Mouse (Mus musculus) cerebellum, adult 9-11 months (tissue): ENCODE measurements around the gene Gdpd5.
"Not testable (repeated sequence)": the region's sequence is repeated elsewhere in the genome, so short reads cannot be mapped to it uniquely, and the experiment has no call there.

ENCODE experiments used
- DNase-seq: peaks from one replicate; pipeline ENCODE4 v3.0.0; 2022

Gene Gdpd5

GRCm38 (mm10) chr7:99374325-99374724 is 6.9 kb upstream of the Gdpd5 start:
- not testable (repeated sequence) for DNase-seq

- DNase-seq, result peak; percentile 63
Observed at GRCm38 (mm10) chr7:99375455-99375854, 5.8 kb upstream of the Gdpd5 start.

- DNase-seq, result peak; percentile 42
Observed at GRCm38 (mm10) chr7:99378870-99379269, 2.3 kb upstream of the Gdpd5 start.

DNA sequence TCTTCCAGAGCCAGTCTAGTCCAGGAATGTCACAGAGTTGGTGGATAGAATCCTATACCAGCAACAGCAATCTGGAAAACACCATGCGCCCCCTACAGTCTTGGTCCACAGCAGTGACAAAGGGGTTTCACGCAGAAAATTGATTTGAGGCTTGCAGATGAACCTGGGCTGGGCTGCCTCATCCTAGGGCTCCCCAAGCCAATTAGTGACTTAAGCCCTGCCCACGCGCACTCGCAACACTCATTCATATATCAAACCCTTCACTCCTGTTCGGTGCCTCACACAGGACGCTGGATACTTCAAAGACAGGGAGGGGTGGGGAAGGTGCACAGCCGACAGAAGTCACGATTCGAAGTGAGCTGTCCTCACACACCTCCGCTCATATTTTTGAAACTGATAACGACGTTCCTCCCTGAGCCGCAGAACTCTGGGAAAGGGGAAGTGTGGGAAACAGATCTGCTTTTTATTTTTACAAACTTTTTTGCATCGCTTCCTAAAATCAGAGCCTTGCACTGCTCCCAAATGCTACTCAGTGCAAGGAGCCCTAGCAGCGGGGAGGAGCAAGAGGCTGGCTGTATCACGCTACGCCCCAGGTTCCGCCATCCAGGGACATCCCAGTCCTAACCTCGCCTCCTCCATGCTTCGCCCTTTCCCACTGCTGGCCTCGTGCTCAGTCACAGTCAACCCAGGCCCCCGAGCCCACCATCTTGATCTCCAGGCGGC is 562 bp upstream of the Gdpd5 start:
- peak; percentile 65 for DNase-seq

DNA sequence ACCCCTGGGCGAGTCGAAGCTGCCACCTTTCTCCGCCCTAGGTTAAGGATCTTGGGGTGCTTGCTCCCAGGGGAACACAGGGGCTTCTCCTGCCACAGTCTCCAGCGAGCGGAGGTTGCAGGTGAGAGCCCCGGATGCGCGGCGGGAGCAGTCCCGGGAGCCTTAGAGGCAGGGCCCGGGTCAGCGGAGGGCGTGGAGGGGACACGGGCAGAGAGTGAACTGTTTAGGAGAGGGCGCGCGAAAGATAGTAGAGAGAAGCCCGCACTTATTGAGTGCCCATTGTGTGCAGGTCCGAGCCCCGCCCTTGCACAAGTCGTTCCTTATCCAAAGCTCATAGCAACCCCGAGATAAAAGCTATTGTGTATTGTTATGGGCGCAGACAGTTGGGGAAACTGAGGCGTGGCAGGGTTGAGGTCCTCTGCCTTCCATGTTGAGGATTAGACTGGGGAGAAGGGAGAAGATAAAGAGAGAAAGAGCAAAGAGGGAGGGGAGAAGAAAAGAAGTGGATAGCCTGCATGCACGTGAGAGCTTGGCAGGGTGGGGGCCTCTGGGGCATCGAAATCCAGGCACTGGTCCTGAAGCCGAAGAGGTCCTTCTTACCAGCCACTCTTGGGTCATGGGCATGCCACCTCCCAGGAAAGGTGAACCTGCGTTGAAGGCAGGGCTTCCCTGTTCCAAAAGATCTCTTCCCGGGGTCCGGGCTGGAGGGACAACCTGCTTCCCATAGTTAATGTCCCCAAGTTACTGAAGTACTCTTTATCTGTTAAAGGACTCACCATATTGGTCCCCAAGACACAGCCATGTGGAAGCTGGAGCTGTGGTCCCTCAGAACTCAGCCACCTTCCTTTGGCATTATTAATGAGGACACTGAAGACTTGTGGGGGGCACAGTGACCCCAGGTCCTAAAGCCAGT is 1.1 kb downstream of the Gdpd5 start:
- DNase-seq, result peak; percentile 57

DNA sequence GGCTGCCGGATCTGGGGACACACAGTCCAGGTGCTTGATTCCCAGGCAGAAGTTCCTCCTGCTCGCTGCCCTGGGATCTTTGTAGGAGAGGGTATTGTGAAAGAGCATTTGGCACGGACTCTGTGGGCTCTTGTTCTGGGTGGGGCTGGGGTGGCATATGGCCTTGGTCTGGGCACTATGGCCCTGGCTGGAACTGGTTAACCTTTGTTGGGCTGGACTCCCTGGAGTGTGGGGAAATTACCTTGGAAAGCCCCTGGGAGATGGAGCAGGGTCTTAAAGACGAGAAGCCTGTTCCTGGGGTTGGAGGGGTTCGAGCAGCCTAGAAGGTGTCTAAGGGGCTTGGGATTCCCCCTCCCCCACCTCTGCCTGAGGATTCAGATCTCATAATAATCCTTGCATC is 2.0 kb downstream of the Gdpd5 start:
- DNase-seq, result peak; percentile 68

DNA sequence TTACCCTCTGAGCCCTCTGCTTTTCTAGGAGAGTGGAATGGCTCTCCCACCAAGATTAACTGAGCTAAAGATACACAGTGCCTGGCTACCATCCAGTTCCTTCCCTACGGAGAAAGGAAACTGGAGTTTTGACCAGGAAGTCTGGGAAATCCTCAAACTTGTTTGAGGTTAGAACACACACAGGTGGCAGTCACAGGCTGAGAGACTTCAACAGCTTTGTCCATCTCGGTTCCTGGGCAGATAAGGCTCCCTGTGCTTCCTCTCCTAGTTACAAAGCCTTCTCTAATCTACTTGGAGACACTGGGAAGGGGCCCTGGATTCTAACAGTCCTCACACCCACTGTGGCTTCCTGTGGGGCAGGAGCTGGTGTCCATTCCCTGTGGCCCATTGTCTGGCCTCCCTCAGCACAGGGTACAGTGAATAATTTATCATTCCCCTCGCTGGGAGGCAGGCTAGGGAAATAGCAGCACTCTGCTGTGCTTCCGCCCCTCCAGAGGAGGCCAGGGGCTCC is 2.9 kb downstream of the Gdpd5 start:
- peak; percentile 39 for DNase-seq

- DNase-seq, result peak; percentile 84
Observed at GRCm38 (mm10) chr7:99386030-99386429, 4.8 kb downstream of the Gdpd5 start.

- DNase-seq, result peak; percentile 64
Observed at GRCm38 (mm10) chr7:99386811-99387210, 5.6 kb downstream of the Gdpd5 start.

GRCm38 (mm10) chr7:99387356-99387755 is 6.1 kb downstream of the Gdpd5 start:
- peak; percentile 84 for DNase-seq

DNA sequence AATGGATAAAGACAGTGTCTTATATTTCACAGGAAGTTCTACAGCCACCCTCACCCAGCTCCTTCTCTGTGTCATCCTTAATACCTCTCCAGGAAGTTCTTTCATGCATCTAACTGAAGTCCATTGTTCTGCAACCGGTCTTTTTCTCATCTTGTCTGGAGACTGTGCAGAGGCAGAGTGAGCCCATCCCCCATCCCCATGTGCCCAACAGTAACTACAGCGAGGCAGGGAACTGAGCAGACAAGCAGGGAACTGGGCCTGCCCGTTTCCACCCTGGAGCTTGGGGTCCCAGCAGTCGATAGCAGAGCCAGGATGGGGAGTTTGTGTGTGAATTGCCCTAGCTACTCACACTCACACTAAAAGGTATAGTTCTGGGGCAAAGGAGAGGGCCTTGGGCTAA is 9.3 kb downstream of the Gdpd5 start:
- DNase-seq, result peak; percentile 31

GRCm38 (mm10) chr7:99392696-99393095 is 11.5 kb downstream of the Gdpd5 start:
- peak; percentile 29 for DNase-seq

DNA sequence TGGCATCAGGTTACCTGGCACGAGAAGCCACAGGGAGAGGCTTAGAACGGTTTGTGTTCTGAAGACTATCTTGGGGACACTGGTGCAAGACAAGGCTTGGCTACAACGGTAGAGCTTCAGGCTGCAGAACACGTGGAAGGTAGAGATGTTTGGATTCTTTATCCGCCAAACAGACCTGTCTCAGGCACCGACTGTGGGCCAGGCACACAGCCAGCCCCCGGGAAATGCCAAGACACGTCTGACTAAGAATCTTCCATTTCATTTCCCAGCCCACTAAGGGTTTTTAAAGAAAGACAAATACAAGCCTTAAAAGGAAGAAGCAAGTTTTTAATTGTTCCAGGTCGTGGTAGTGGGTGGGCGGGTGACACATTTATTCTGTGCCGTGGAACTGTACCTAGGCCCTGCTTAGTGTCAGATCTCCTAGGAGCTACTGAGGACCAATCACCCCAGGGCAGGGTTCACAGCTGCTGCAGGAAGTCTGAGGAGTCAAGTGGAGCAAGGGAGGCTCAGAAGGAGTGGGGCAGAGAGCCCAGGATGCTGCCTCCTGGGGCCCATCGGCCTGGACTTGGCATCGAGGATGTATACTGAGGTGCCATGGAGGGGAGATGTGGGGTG is 12.6 kb downstream of the Gdpd5 start:
- DNase-seq, result peak; percentile 65

GRCm38 (mm10) chr7:99395385-99395784 is 14.2 kb downstream of the Gdpd5 start:
- DNase-seq, result no peak

DNA sequence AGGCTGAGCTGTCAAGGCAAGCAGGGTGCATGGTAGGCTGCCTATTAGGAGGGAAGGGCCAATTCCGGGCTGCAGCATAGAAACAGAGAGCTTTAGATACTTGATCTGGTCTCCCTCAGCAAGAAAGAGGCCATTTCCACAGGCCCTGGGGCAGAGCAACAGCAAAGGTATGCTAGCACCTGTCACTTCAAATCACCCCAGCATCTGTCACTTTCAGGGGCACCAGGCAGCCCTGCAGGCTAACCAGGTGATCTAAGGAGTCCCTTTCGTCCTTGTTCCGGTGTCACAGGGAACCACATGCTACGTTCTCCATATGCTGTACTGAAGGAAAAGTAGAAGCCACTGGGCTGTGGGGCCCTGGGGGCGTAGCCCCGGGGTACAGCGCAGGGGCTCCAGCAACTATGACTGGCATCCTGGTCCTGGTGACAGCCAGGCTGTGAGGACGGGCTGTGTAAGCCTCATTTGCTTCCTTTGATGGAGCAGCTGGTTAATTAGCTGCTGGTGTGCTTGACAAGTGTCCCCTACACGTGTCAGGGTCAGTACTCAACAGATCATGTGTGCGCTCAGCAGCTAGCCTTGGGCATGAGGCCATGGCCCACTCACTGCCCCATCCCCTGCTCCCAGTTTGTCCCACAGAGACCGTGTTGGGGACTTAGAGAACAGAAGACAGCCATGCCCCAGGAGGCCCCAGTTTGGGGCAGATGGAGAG is 14.8 kb downstream of the Gdpd5 start:
- peak; percentile 59 for DNase-seq

DNA sequence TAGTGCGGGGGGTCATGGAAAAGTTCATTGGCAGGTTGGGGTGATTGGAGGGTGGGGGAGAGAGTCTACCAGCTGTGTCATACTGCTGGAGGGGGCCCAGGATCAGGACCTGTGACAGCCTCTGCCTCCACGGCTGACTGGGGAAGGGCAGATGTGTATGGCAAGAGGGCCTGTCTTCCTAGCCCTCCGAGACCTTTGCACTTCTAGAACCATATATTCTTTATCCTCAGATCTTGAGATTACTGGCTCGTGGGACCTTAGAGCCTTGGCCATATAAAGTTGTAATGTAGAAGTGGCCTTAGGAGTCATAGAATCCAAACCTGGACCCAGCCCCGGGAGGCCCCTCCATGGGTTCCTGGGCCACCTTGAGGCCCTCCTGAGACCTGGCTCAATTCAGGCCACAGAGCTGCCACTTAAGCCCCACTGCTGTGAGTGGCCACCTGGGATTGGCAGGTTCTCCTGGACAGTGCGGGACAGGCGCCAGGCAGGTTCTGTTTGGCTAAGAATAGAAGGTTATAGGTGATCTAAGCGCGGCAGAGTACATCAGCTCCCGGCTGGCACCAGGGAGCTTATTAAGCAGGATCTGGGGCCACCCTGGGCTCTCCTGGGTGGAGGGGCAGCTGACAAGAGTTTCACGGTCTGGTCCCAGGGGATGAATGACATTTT is 15.9 kb downstream of the Gdpd5 start:
- DNase-seq, result peak; percentile 81

- no peak for DNase-seq
Observed at GRCm38 (mm10) chr7:99401373-99401772, 20.2 kb downstream of the Gdpd5 start.

GRCm38 (mm10) chr7:99402477-99402876 is 21.3 kb downstream of the Gdpd5 start:
- no peak for DNase-seq

- DNase-seq, result no peak
Observed at GRCm38 (mm10) chr7:99403254-99403653, 22.0 kb downstream of the Gdpd5 start.

GRCm38 (mm10) chr7:99404031-99404735 is 23.0 kb downstream of the Gdpd5 start:
- no peak for DNase-seq

GRCm38 (mm10) chr7:99405386-99406155 is 24.4 kb downstream of the Gdpd5 start:
- no peak for DNase-seq
